Mouse (Mus musculus) hindbrain, postnatal 0 days (tissue): ENCODE measurements around the gene Prelid1. TPM values are rescaled to one million over a fixed set of nuclear protein-coding genes. Genes with fewer than 3 reads are reported as not detected.

Source experiments
- ATAC-seq: fragments of 200-750 bp; cut with Nextera tagmentation; 2 replicates; pipeline ENCODE4 v1.8.0; 2017; ENCODE audit warnings: mild to moderate bottlenecking, moderate TSS enrichment, moderate library complexity
- DNase-seq: peaks from one replicate; pipeline ENCODE4 v3.0.0-alpha.2; 2015; ENCODE audit warnings: low spot score
- H3K27ac ChIP-seq: fragments of 300-500 bp; sonication (generic); 2 replicates; pipeline ENCODE4 v1.5.1; 2014; ENCODE audit warnings: mild to moderate bottlenecking
- H3K27me3 ChIP-seq: fragments of 300-500 bp; sonication (generic); 2 replicates; pipeline ENCODE4 v1.6.1; 2014; ENCODE audit warnings: low read length, mixed read lengths; ENCODE audit not compliant: insufficient read depth
- H3K36me3 ChIP-seq: fragments of 300-500 bp; sonication (generic); 2 replicates; pipeline ENCODE4 v1.6.1; 2014; ENCODE audit warnings: low read length, mixed read lengths; ENCODE audit not compliant: insufficient read depth
- H3K4me1 ChIP-seq: fragments of 300-500 bp; sonication (generic); 2 replicates; pipeline ENCODE4 v1.6.1; 2014; ENCODE audit warnings: antibody characterized with exemption, low read length, mixed read lengths; ENCODE audit not compliant: insufficient read depth
- H3K4me2 ChIP-seq: fragments of 300-500 bp; sonication (generic); 2 replicates; pipeline ENCODE4 v1.6.1; 2014; ENCODE audit warnings: low read depth, mild to moderate bottlenecking, low read length, moderate library complexity, mixed read lengths
- H3K4me3 ChIP-seq: fragments of 300-500 bp; sonication (generic); 2 replicates; pipeline ENCODE4 v1.5.1; 2014; ENCODE audit warnings: low read length
- H3K9ac ChIP-seq: fragments of 300-500 bp; sonication (generic); replicated peaks from 2 replicates; pipeline ENCODE4 v1.6.1; 2014; ENCODE audit warnings: mild to moderate bottlenecking, low read length, moderate library complexity, mixed read lengths
- H3K9me3 ChIP-seq: fragments of 300-500 bp; sonication (generic); 2 replicates; pipeline ENCODE4 v1.6.1; 2016; ENCODE audit warnings: low read length, mixed read lengths
- CTCF ChIP-seq: IDR thresholded peaks from 2 replicates; pipeline ENCODE4 v1.5.1; 2016; ENCODE audit warnings: antibody characterized with exemption, control low read depth, low read depth
- WGBS: fragments of 180-500 bp; shearing (Covaris S2); extraction: QIAGEN DNeasy Blood & Tissue Kit; methylation state at CpG from one replicate; pipeline ENCODE4 v1.1.7; 2014; 5-methylcytosine and 5-hydroxymethylcytosine counted together
- polyA plus RNA-seq: library from polyadenylated mRNA; unstranded; fragments of >200 nt; fragmentation: Nextera tagmentation; extraction: Ambion mirVana; gene quantifications from 2 replicates; pipeline ENCODE4 v1.2.1, GENCODE M21; 2015
- total RNA-seq: library from RNA; depleted of rRNA; stranded (reverse); fragments of >200 nt; gene quantifications from 2 replicates; pipeline ENCODE4 v1.2.3, GENCODE M21; 2014

The Prelid1 gene
- total and polyA plus RNA-seq, 2 experiments from 2014 or later: 197 to 327 TPM

DNA sequence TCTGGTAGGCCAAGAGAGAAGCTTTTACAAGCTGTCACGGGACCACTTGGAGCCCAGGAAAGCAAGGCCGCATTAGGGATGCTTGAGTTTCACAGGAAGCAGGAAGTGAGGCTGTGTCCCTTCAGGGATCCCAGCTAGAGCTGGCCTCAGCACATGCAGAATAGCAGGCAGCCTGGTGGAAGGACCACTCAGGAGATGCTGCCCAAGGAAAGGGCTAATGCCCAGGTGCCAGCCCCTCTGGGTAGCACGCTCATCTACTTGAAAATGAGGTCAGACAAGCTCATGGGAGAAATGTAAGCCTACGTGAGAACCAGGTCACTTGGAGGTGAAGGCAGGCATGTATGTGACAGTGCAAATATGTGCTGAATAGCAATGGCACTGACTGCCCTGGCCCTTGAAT, 6.9 kb downstream of the Prelid1 start:
- peak overlapping the region; percentile 18; the same call in 1 of the 2 replicates for H3K4me2 ChIP-seq
- no peaks in the 10 kb centered on the region for H3K27me3 ChIP-seq
- no peaks in the 10 kb centered on the region for H3K9me3 ChIP-seq
- 54% methylated on average over 4 of the region's 4 CpGs for WGBS
- H3K4me3 ChIP-seq: no peak overlapping the region
- no peak overlapping the region for H3K9ac ChIP-seq
- H3K36me3 ChIP-seq: peaks cover 12% of the 10 kb centered on the region
- no peak for TF ChIP-seq CTCF
- H3K27ac ChIP-seq: peak overlapping the region; percentile 52; the same call in 1 of the 2 replicates
- DNase-seq: peak; percentile 21
- peaks cover 14% of the 10 kb centered on the region for H3K4me1 ChIP-seq
- no peak; the same call in 1 of the 2 replicates for ATAC-seq

DNA sequence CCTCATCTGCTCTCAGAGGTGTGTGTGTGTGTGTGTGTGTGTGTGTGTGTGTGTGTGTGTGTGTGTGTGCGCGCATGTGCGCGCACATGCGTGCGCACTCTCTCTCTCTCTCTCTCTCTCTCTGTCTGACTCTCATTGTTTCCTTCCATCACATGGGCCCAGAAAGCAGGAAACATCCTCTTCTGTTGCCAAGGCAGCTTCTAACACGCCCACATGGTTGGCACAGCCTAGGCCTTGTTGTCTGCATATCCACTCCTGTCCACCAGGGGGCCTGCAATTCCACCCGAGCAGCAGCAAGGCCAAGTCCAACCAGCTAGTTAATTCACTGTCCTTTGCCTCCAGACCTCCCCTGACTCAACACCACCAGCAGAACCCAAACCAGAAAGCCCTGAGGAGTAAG, 7.3 kb downstream of the Prelid1 start:
- Histone ChIP-seq H3K27ac (peak overlapping the region; percentile 52; the same call in 1 of the 2 replicates), H3K9me3 (no peaks in the 10 kb centered on the region), H3K36me3 (peaks cover 12% of the 10 kb centered on the region), H3K9ac (no peak overlapping the region), H3K27me3 (no peaks in the 10 kb centered on the region), H3K4me3 (no peak overlapping the region), H3K4me1 (peaks cover 14% of the 10 kb centered on the region), H3K4me2 (peak overlapping the region; percentile 18; the same call in 1 of the 2 replicates)
- WGBS: 29% methylated on average over 8 of the region's 8 CpGs
- TF ChIP-seq CTCF: peak; percentile 96
- peak; percentile 93 for DNase-seq
- ATAC-seq: peak; percentile 73

DNA sequence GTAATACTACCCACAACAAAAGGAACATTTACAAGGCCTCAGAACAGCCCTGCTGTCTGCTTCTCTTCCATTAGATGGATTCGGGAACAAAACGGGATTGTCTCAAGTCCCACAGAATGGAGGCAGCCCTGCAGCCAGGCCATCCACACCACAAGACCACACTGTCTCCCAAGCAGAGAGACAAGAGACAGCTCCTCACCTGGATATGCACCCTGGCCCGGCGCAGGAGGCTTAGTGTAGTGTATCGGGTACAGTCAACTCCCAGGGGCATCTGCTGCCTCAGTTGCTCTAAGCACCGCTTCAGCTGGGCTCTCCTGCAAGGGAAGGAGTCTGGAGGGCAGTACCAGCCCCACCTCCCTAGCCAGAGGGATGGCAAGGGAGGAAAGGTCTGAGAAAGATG, 7.9 kb downstream of the Prelid1 start:
- peaks cover 14% of the 10 kb centered on the region for H3K4me1 ChIP-seq
- peak overlapping the region; percentile 71 for H3K4me2 ChIP-seq
- H3K4me3 ChIP-seq: peak overlapping the region; percentile 62; the same call in 1 of the 2 replicates
- H3K9me3 ChIP-seq: no peaks in the 10 kb centered on the region
- no peak for DNase-seq
- H3K9ac ChIP-seq: no peak overlapping the region
- 80% methylated on average over 6 of the region's 6 CpGs for WGBS
- peaks cover 12% of the 10 kb centered on the region for H3K36me3 ChIP-seq
- ATAC-seq: no peak
- H3K27me3 ChIP-seq: no peaks in the 10 kb centered on the region
- no peak overlapping the region for H3K27ac ChIP-seq
- TF ChIP-seq CTCF: no peak

DNA sequence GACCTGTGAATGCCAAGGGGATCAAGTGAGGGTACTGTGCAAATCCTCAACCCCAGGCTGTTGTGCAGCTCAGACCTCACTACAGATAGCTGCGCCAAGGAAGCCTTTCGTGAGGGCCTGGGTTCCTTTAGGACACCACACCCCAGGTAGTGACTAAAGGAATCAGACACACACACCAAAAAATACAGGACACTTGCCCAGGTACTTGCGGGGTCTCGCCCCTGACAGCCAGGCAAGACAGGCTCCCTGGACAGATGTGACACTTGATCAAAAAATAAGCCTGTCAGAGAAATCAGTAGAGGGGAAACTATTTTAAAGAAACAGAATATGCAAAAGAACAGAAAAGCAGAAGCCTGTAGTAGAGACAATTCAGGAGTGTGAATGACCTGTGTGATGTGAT, 8.3 kb downstream of the Prelid1 start:
- H3K9me3 ChIP-seq: no peaks in the 10 kb centered on the region
- DNase-seq (no peak), ATAC-seq (no peak)
- H3K27ac ChIP-seq: no peak overlapping the region
- WGBS: 78% methylated on average over 4 of the region's 4 CpGs
- peak overlapping the region; percentile 62 for H3K4me3 ChIP-seq
- peaks cover 14% of the 10 kb centered on the region for H3K4me1 ChIP-seq
- H3K27me3 ChIP-seq: no peaks in the 10 kb centered on the region
- peak overlapping the region; percentile 42; the same call in 1 of the 2 replicates for H3K9ac ChIP-seq
- H3K4me2 ChIP-seq: peak overlapping the region; percentile 71
- TF ChIP-seq CTCF: no peak
- peaks cover 12% of the 10 kb centered on the region for H3K36me3 ChIP-seq

DNA sequence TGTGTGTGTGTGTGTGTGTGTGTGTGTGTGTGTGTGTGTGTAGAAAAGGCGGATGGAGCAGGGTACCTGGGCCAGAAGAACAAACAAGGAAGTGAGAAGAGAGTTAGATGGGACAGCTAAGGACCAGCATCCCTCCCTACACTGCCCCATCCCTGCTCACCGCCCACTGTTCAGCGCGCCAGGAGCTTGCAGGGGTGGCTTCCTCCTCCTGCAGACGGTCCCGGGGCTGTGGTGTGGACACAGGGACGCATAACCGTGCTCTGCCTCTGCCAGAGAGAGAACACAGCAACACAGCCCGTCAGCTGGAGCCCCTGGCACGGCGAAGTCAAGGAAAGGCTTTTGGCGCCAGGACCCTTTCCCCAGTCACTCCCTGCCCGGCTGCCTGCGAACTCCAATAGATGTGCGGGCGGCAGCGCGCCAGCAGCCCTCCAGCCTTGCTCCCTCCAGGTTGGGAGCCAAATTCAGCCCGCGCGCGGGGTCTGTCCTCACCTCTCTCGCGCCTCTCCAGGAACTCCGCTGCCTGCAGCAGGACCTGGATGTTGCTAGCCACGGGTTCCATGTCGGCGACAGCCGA, 8.9 kb downstream of the Prelid1 start:
- peak overlapping the region; percentile 71 for H3K4me2 ChIP-seq
- peak overlapping the region; percentile 62 for H3K4me3 ChIP-seq
- ATAC-seq (peak; percentile 13), DNase-seq (peak; percentile 74)
- no peaks in the 10 kb centered on the region for H3K9me3 ChIP-seq
- H3K4me1 ChIP-seq: peaks cover 14% of the 10 kb centered on the region
- H3K36me3 ChIP-seq: peaks cover 12% of the 10 kb centered on the region
- peak overlapping the region; percentile 42 for H3K9ac ChIP-seq
- H3K27ac ChIP-seq: peak overlapping the region; percentile 78; the same call in 1 of the 2 replicates
- TF ChIP-seq CTCF: no peak
- H3K27me3 ChIP-seq: no peaks in the 10 kb centered on the region
- under 1% methylated on average over 29 of the region's 29 CpGs for WGBS

DNA sequence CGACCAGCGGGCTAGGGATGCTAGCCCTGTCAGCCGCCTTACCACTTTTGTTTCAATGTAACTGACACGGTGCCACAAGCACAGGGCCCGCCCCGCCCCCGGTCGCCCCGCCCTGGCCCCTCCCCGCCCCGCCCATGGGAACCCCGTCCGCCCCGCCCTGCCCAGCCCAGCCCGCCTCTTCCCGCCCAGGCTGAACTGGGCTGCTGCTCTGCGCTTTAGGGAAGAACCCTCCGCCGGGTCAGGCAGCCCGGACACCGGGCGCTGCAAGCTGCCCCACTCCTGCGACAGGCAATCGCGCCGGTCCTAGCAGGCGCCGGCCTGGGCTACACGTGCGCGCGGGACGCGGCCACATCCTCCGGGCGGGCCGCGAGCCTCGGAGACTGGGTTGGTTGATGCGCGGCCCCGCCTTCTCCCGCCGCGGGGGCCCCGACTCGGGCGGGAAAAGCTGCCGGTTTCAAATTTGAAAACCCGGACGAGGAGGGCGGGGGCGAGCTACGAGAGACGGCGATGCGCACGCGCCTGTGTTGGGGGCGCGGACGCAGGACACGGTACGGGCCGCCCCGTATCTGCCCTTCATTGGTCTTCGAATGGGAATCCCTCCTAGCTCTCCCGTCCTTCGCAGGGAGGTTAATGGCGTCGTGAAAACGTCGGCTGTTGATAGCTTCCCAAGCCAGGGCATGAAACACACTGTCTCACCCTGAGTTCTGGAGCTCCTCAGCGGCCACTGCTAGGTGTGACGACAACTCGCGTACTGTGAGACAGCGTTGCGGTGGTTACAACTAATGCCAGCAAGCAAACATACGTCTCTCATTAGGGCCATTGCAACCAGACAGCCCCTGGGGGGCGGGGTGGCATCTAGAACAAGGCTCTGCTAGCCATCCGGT, 9.6 kb downstream of the Prelid1 start, which contains the start of gene Mxd3:
Mxd3 (minus strand) TSS at position 141 of the 884 bp plus-strand sequence.
- Histone ChIP-seq H3K27me3 (no peaks in the 10 kb centered on the region), H3K27ac (peak within 1 kb of the TSS; percentile 78), H3K9me3 (no peaks in the 10 kb centered on the region), H3K9ac (peak within 1 kb of the TSS; percentile 42), H3K4me1 (peaks cover 14% of the 10 kb centered on the region), H3K4me2 (peak within 1 kb of the TSS; percentile 71), H3K4me3 (peak within 1 kb of the TSS; percentile 62), H3K36me3 (peaks cover 12% of the 10 kb centered on the region)
- under 1% methylated on average over 74 of the region's 82 CpGs for WGBS
- ATAC-seq (peak; percentile 81), DNase-seq (peak; percentile 94)
- TF ChIP-seq CTCF: no peak
